Mouse (Mus musculus): ENCODE results near the gene Myg1.

GRCm38 (mm10) chr15:102350942-102351291, 19.4 kb downstream of the Myg1 start:
- TF ChIP-seq EP300 (IDR thresholded peaks at IDR 0.05; ENCODE audit: low read depth) (no peak; the same call in 1 of the 2 replicates), CTCF (IDR thresholded peaks at IDR 0.05; ENCODE audit: low read depth) (no peak)

Measured in liver, embryonic 14.5 days (tissue).